Mouse (Mus musculus): Measurements from ENCODE around the gene Trim25. TPM values are rescaled to one million over a fixed set of nuclear protein-coding genes. Genes with fewer than 3 reads are reported as not detected.
A peak's percentile ranks its signal among the peaks of the same experiment; 100 is the strongest.

Gene Trim25
- total and polyA plus RNA-seq, 2 experiments: 16.2 to 32.1 TPM

DNA sequence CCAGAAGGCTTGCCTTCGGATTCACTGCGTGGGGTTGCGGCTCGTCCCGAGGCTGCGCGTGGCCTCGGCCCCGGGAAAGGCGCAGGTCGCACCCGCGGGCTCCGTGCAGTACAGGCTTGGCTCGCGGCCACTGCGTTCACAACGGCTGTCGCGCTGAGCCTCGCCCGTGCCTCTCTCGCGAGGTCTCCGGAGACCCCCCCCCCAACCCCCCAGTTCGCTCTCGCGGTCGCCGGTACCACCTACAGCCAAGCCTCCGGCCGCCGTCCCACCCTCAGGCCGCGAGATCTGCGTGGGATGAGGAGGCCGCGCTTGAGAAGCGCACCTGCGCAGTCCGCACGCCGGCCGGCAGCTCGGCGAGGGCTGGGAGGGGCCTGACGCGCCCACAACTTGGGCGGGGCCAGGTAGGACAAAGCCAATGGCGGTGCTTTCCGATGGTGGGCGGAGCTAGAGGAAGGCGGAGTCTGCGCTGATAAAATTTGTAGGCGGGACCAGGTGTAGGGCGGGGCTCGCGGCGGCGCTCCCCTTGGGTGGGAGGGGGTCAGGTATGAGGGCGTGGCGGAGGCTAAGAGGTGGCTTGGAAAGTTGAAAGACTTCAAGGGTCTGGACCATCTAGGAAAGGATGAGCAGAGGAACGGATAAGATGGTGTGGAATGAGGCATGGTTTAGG lies 61.4 kb downstream of the Trim25 start:
- Histone ChIP-seq H3K36me3 (ENCODE audit: control insufficient read depth, insufficient read depth, low read length) (no peaks in the 10 kb centered on the region), H3K27me3 (ENCODE audit: control insufficient read depth, insufficient read depth, low read length) (no peaks in the 10 kb centered on the region), H3K79me2 (ENCODE audit: control insufficient read depth, insufficient read depth, low read length) (peaks cover 6% of the 10 kb centered on the region; the same call in 1 of the 2 replicates), H3K9ac (ENCODE audit: low read depth, low read length) (peak overlapping the region; percentile 75), H3K27ac (replicated peaks; ENCODE audit: insufficient read depth, low read depth, low read length) (no peak overlapping the region), H3K4me1 (ENCODE audit: control insufficient read depth, insufficient read depth, low read length) (peaks cover 7% of the 10 kb centered on the region), H3K4me3 (ENCODE audit: insufficient read depth, low read depth, low read length) (peak overlapping the region; percentile 83)
- under 1% methylated on average over 63 of the region's 63 CpGs for WGBS
- peak; percentile 64 for DNase-seq (ENCODE audit: extremely low read depth, low read depth, low spot score)
- TF ChIP-seq POLR2A (IDR thresholded peaks at IDR 0.05; ENCODE audit: extremely low read depth, insufficient read depth, low read length): 0 out of 2 replicates have a peak, but pooled peaks have one; percentile 36
- no peak for TF ChIP-seq CTCF (IDR thresholded peaks at IDR 0.05; ENCODE audit: low read depth, low read length)

- no peaks in the 10 kb centered on the region for H3K36me3 ChIP-seq (ENCODE audit: control insufficient read depth, insufficient read depth, low read length)
Observed at GRCm38 (mm10) chr11:89061362-89061761, 62.2 kb downstream of the Trim25 start.

DNA sequence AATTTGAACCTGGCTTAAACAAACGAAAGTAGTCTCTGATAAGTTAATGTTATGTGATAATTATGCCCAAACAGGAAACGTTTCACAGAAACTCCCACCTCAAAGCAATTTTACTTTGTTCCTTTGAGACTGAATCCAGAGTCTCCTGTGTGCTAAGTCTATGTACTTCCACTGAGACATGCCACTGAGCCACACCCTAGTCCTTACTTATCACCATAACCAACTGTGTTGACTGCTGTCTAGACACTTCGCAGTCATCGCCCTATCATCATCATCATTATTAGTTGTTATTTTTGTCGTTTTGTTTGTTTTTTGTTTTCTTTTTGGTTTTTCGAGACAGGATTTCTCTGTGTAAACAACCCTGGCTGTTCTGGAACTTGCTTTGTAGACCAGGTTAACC lies 65.1 kb downstream of the Trim25 start:
- Histone ChIP-seq H3K4me3 (ENCODE audit: insufficient read depth, low read depth, low read length) (no peak overlapping the region), H3K27ac (replicated peaks; ENCODE audit: insufficient read depth, low read depth, low read length) (no peak overlapping the region)
- 75% methylated on average over 6 of the region's 6 CpGs for WGBS

More at GRCm38 (mm10) chr11:89061362-89061761, 62.2 kb downstream of the Trim25 start:
- H3K4me1 ChIP-seq (ENCODE audit: control insufficient read depth, insufficient read depth, low read length): peaks cover 7% of the 10 kb centered on the region
- no peaks in the 10 kb centered on the region for H3K27me3 ChIP-seq (ENCODE audit: control insufficient read depth, insufficient read depth, low read length)
- TF ChIP-seq POLR2A (IDR thresholded peaks at IDR 0.05; ENCODE audit: extremely low read depth, insufficient read depth, low read length) (no peak), CTCF (IDR thresholded peaks at IDR 0.05; ENCODE audit: low read depth, low read length) (no peak)
- no peak for DNase-seq (ENCODE audit: extremely low read depth, low read depth, low spot score)
- no peak overlapping the region for H3K9ac ChIP-seq (ENCODE audit: low read depth, low read length)
- H3K4me3 ChIP-seq (ENCODE audit: insufficient read depth, low read depth, low read length): no peak overlapping the region
- WGBS: 67% methylated on average over 7 of the region's 7 CpGs
- peaks cover 6% of the 10 kb centered on the region; the same call in 1 of the 2 replicates for H3K79me2 ChIP-seq (ENCODE audit: control insufficient read depth, insufficient read depth, low read length)
- H3K27ac ChIP-seq (replicated peaks; ENCODE audit: insufficient read depth, low read depth, low read length): no peak overlapping the region

GRCm38 (mm10) chr11:89065297-89065696 lies 66.1 kb downstream of the Trim25 start:
- peaks cover 2% of the 10 kb centered on the region; the same call in 1 of the 2 replicates for H3K4me1 ChIP-seq (ENCODE audit: control insufficient read depth, insufficient read depth, low read length)
- TF ChIP-seq CTCF (IDR thresholded peaks at IDR 0.05; ENCODE audit: low read depth, low read length) (peak; percentile 20; the same call in 1 of the 2 replicates), POLR2A (IDR thresholded peaks at IDR 0.05; ENCODE audit: extremely low read depth, insufficient read depth, low read length) (no peak)

More for the DNA sequence above, 65.1 kb downstream of the Trim25 start:
- peaks cover 6% of the 10 kb centered on the region for H3K4me1 ChIP-seq (ENCODE audit: control insufficient read depth, insufficient read depth, low read length)
- no peak for DNase-seq (ENCODE audit: extremely low read depth, low read depth, low spot score)
- no peaks in the 10 kb centered on the region for H3K36me3 ChIP-seq (ENCODE audit: control insufficient read depth, insufficient read depth, low read length)
- no peak overlapping the region for H3K9ac ChIP-seq (ENCODE audit: low read depth, low read length)
- TF ChIP-seq POLR2A (IDR thresholded peaks at IDR 0.05; ENCODE audit: extremely low read depth, insufficient read depth, low read length) (no peak), CTCF (IDR thresholded peaks at IDR 0.05; ENCODE audit: low read depth, low read length) (no peak)
- H3K27me3 ChIP-seq (ENCODE audit: control insufficient read depth, insufficient read depth, low read length): no peaks in the 10 kb centered on the region
- H3K79me2 ChIP-seq (ENCODE audit: control insufficient read depth, insufficient read depth, low read length): peaks cover 6% of the 10 kb centered on the region; the same call in 1 of the 2 replicates

GRCm38 (mm10) chr11:89066126-89066525 lies 67.0 kb downstream of the Trim25 start:
- no peak overlapping the region for H3K9ac ChIP-seq (ENCODE audit: low read depth, low read length)
- WGBS: 86% methylated on average over 6 of the region's 6 CpGs
- H3K27ac ChIP-seq (replicated peaks; ENCODE audit: insufficient read depth, low read depth, low read length): no peak overlapping the region

More at GRCm38 (mm10) chr11:89065297-89065696, 66.1 kb downstream of the Trim25 start:
- no peak overlapping the region for H3K4me3 ChIP-seq (ENCODE audit: insufficient read depth, low read depth, low read length)
- no peak overlapping the region for H3K9ac ChIP-seq (ENCODE audit: low read depth, low read length)
- H3K36me3 ChIP-seq (ENCODE audit: control insufficient read depth, insufficient read depth, low read length): no peaks in the 10 kb centered on the region
- 97% methylated on average over 3 of the region's 3 CpGs for WGBS
- H3K27ac ChIP-seq (replicated peaks; ENCODE audit: insufficient read depth, low read depth, low read length): no peak overlapping the region
- DNase-seq (ENCODE audit: extremely low read depth, low read depth, low spot score): no peak
- H3K79me2 ChIP-seq (ENCODE audit: control insufficient read depth, insufficient read depth, low read length): peaks cover 2% of the 10 kb centered on the region; the same call in 1 of the 2 replicates
- H3K27me3 ChIP-seq (ENCODE audit: control insufficient read depth, insufficient read depth, low read length): no peaks in the 10 kb centered on the region

GRCm38 (mm10) chr11:89066750-89067149 lies 67.6 kb downstream of the Trim25 start, which contains the start of gene Dgke:
Dgke (minus strand) TSS chr11:89066850.
- no peak within 1 kb of the TSS for H3K9ac ChIP-seq (ENCODE audit: low read depth, low read length)
- H3K4me3 ChIP-seq (ENCODE audit: insufficient read depth, low read depth, low read length): no peak within 1 kb of the TSS
- no peaks in the 10 kb centered on the region for H3K36me3 ChIP-seq (ENCODE audit: control insufficient read depth, insufficient read depth, low read length)
- H3K79me2 ChIP-seq (ENCODE audit: control insufficient read depth, insufficient read depth, low read length): no peaks in the 10 kb centered on the region
- peaks cover 2% of the 10 kb centered on the region; the same call in 1 of the 2 replicates for H3K4me1 ChIP-seq (ENCODE audit: control insufficient read depth, insufficient read depth, low read length)
- TF ChIP-seq CTCF (IDR thresholded peaks at IDR 0.05; ENCODE audit: low read depth, low read length) (no peak), POLR2A (IDR thresholded peaks at IDR 0.05; ENCODE audit: extremely low read depth, insufficient read depth, low read length) (no peak)
- no peak for DNase-seq (ENCODE audit: extremely low read depth, low read depth, low spot score)
- 100% methylated on average over 1 of the region's 1 CpGs for WGBS
- peak within 1 kb of the TSS; percentile 48; the same call in 1 of the 2 replicates for H3K27ac ChIP-seq (replicated peaks; ENCODE audit: insufficient read depth, low read depth, low read length)
- H3K27me3 ChIP-seq (ENCODE audit: control insufficient read depth, insufficient read depth, low read length): no peaks in the 10 kb centered on the region

More at GRCm38 (mm10) chr11:89066126-89066525, 67.0 kb downstream of the Trim25 start:
- Histone ChIP-seq H3K4me1 (ENCODE audit: control insufficient read depth, insufficient read depth, low read length) (peaks cover 2% of the 10 kb centered on the region; the same call in 1 of the 2 replicates), H3K4me3 (ENCODE audit: insufficient read depth, low read depth, low read length) (no peak overlapping the region), H3K79me2 (ENCODE audit: control insufficient read depth, insufficient read depth, low read length) (no peaks in the 10 kb centered on the region), H3K27me3 (ENCODE audit: control insufficient read depth, insufficient read depth, low read length) (no peaks in the 10 kb centered on the region), H3K36me3 (ENCODE audit: control insufficient read depth, insufficient read depth, low read length) (no peaks in the 10 kb centered on the region)
- no peak for DNase-seq (ENCODE audit: extremely low read depth, low read depth, low spot score)
- TF ChIP-seq POLR2A (IDR thresholded peaks at IDR 0.05; ENCODE audit: extremely low read depth, insufficient read depth, low read length) (no peak), CTCF (IDR thresholded peaks at IDR 0.05; ENCODE audit: low read depth, low read length) (no peak)

Measured in liver, adult 2 months (tissue).